Mouse (Mus musculus): ENCODE measurements around the gene Tor1a.

GRCm38 (mm10) chr2:30994853-30995252, 27.1 kb upstream of the Tor1a start:
- TF ChIP-seq CTCF (IDR thresholded peaks at IDR 0.05; ENCODE audit: extremely low read depth, insufficient read length, insufficient replicate concordance, low read depth, low read length), result no peak
- TF ChIP-seq POLR2A (IDR thresholded peaks at IDR 0.05; ENCODE audit: low read depth, low read length), result no peak

Measured in small intestine, adult 2 months (tissue).